Mouse (Mus musculus) B cell, adult 62 days (primary cell): Measurements from ENCODE around the gene Gm35549. TPM values are rescaled to one million over a fixed set of nuclear protein-coding genes. Genes with fewer than 3 reads are reported as not detected.

Experiments
- total RNA-seq: library from RNA; stranded (reverse); gene quantifications from 4 replicates; pipeline ENCODE4 v1.2.4, GENCODE M21; 2023

The Gm35549 gene
- total RNA-seq: not detected in 4 replicates

GRCm38 (mm10) chr9:122843760-122844159 lies at the start of gene Gm35549:
Gene Gm35549 (minus strand): TSS chr9:122844035.

GRCm38 (mm10) chr9:122885385-122885784 lies 41.5 kb upstream of the Gm35549 start, which contains the start of gene Zkscan7:
Gene Zkscan7 (plus strand): TSS chr9:122885685.

GRCm38 (mm10) chr9:122865697-122866166 lies 21.9 kb upstream of the Gm35549 start, which contains the start of gene Zfp445:
Gene Zfp445 (minus strand): TSS chr9:122866006.

GRCm38 (mm10) chr9:122805053-122805844 lies 38.6 kb downstream of the Gm35549 start, which contains the start of gene Tcaim:
Gene Tcaim (plus strand): TSS chr9:122805539.

Other genes starting within 250 kb of the Gm35549 start
- not detected in 4 replicates for gene Topaz1, start 96.7 kb downstream of the Gm35549 start, total RNA-seq
- gene Tcaim, start 38.5 kb downstream of the Gm35549 start, total RNA-seq: 13.4 to 15.7 TPM (median 14.3 TPM) in 4 replicates
- gene Zfp445, start 22.0 kb upstream of the Gm35549 start, total RNA-seq: 140 to 159 TPM (median 150 TPM) in 4 replicates
- gene Zkscan7, start 41.6 kb upstream of the Gm35549 start, total RNA-seq: 2.8 to 4.1 TPM (median 3.4 TPM) in 4 replicates
- gene Zfp105, start 79.0 kb upstream of the Gm35549 start, total RNA-seq: not detected in 4 replicates
- gene 1110059G10Rik, start 107.0 kb upstream of the Gm35549 start, total RNA-seq: 38.4 to 54.6 TPM (median 50.7 TPM) in 4 replicates
- 1.8 to 5.3 TPM (median 5.0 TPM) in 4 replicates for gene Kif15, start 107.0 kb upstream of the Gm35549 start, total RNA-seq
- 14.2 to 17.5 TPM (median 15.6 TPM) in 4 replicates for gene Tmem42, start 177.3 kb upstream of the Gm35549 start, total RNA-seq
- 0.56 to 0.83 TPM (median 0.70 TPM) in 3 of 4 replicates, not detected in the other for gene Tgm4, start 190.7 kb upstream of the Gm35549 start, total RNA-seq